Mouse (Mus musculus) cerebellum, adult 2 months (tissue): ENCODE data around the gene Ckb. TPM values are rescaled to one million over a fixed set of nuclear protein-coding genes. Genes with fewer than 3 reads are reported as not detected.
"Not testable (repeated sequence)": the region's sequence is repeated elsewhere in the genome, so short reads cannot be mapped to it uniquely, and the experiment has no call there.

ENCODE experiments used
- DNase-seq, 2 experiments: peaks; one replicate each; pipeline ENCODE4 v3.0.0; 2021
- H3K27ac ChIP-seq: fragments of 200-500 bp; 2 replicates; pipeline ENCODE4 v1.5.1; 2012; ENCODE audit warnings: low read length, control low read depth, inconsistent platforms; ENCODE audit not compliant: insufficient read depth
- H3K27me3 ChIP-seq: fragments of 200-500 bp; 2 replicates; pipeline ENCODE4 v1.6.1; 2012; ENCODE audit warnings: inconsistent platforms, mild to moderate bottlenecking, low read length, moderate library complexity; ENCODE audit not compliant: control insufficient read depth, insufficient read depth
- H3K4me1 ChIP-seq: fragments of 200-500 bp; 2 replicates; pipeline ENCODE4 v1.6.1; 2011; ENCODE audit warnings: low read length; ENCODE audit not compliant: control insufficient read depth, insufficient read depth
- H3K4me3 ChIP-seq: fragments of 200-500 bp; replicated peaks from 2 replicates; pipeline ENCODE3; 2011; ENCODE audit warnings: mild to moderate bottlenecking, low read depth, low read length, control low read depth; ENCODE audit not compliant: insufficient read depth
- CTCF ChIP-seq: fragments of 200-500 bp; IDR thresholded peaks from 2 replicates; pipeline ENCODE4 v1.5.1; 2011; ENCODE audit warnings: low read depth, mild to moderate bottlenecking, control low read depth, low read length, moderate library complexity, borderline replicate concordance; ENCODE audit not compliant: insufficient read depth
- POLR2A ChIP-seq: fragments of 200-500 bp; IDR thresholded peaks from 2 replicates; pipeline ENCODE4 v1.6.1; 2011; ENCODE audit warnings: low read length, control low read depth, borderline replicate concordance; ENCODE audit not compliant: insufficient read depth
- WGBS: fragments of 180-500 bp; shearing (Covaris S2); methylation state at CpG from one replicate; pipeline ENCODE4 v1.1.7; 2018; 5-methylcytosine and 5-hydroxymethylcytosine counted together
- polyA plus RNA-seq: library from polyadenylated mRNA; depleted of rRNA; stranded (reverse); fragments of >200 nt; gene quantifications from 2 replicates; pipeline ENCODE4 v1.2.3, GENCODE M21; 2012; rRNA removed

Ckb gene
- polyA plus RNA-seq: 5,042 and 5,433 TPM in 2 replicates

DNA sequence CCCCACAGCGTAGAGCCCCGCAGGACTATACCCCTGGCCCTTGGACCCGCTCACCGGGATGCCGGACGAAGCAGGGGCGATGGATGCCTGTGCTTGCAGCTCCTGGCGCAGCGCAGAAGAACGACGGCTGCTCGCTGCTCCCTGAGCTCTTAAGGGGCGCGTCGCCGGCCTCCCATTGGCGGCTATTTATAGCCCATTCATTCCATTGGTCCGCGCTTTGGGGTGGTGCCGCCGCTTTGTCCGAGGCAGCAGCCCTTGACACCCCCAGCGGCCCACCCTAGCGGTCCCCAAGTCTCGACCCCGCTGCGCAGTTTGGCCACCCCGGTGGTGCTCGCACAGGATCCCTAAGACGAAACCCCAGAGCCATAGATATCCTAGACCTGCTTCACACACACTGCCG, at the start of gene Ckb:
Ckb (minus strand) TSS at position 163 of the 400 bp plus-strand sequence.
- TF ChIP-seq POLR2A: peak; percentile 99
- no peak for TF ChIP-seq CTCF
- H3K27me3 ChIP-seq: no peaks in the 10 kb centered on the region
- peak within 1 kb of the TSS; percentile 86 for H3K4me3 ChIP-seq
- peak; percentile 96 for DNase-seq
- H3K27ac ChIP-seq: peak within 1 kb of the TSS; percentile 96
- WGBS: under 1% methylated on average over 31 of the region's 31 CpGs
- H3K4me1 ChIP-seq: peaks cover 13% of the 10 kb centered on the region

DNA sequence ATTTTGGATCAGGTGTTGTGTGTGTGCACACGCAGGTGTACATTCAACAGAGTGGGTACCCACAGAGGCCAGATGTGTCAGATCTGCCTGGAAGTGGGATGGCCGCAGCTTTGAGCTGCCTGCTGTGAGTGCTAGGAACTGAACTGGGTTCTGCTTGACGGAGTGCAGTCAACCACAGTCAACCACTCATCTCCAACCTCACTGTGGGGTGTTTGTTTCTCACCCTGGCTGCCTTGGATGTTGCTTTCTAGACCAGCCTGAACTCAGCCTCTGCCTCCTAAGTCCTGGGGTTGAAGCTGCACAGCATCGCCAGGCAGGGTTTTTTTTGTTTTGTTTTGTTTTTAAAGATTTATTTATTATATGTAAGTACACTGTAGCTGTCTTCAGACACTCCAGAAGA, 48.1 kb upstream of the Ckb start:
- no peak for DNase-seq
- TF ChIP-seq POLR2A (no peak), CTCF (no peak)
- H3K27ac ChIP-seq: no peak overlapping the region
- H3K4me1 ChIP-seq: peaks cover 32% of the 10 kb centered on the region
- H3K4me3 ChIP-seq: no peak overlapping the region
- 79% methylated on average over 4 of the region's 4 CpGs for WGBS
- no peaks in the 10 kb centered on the region for H3K27me3 ChIP-seq

DNA sequence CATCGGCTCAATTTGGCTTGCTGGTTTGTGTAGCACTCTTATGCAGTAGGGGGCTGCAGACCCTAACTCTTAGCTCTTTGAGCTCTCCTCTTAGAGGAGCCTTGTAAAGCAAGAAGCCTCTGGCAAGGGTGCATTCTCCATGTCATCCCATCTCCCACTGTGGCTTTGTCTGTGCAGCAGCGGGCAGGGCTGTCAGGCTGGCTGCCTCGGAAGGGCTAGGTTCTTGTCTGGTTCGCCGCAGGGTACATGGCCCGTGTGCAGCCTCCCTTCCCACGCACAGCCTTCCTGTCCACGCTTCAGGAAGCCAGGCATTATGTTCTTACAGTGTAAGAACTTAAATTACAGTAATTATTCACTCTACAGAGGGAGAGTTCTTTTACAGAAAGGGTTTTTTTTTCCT, 46.5 kb upstream of the Ckb start:
- TF ChIP-seq POLR2A: peak; percentile 46; the same call in 1 of the 2 replicates
- TF ChIP-seq CTCF: no peak
- peaks cover 25% of the 10 kb centered on the region for H3K4me1 ChIP-seq
- WGBS: 2% methylated on average over 8 of the region's 8 CpGs
- H3K27me3 ChIP-seq: no peaks in the 10 kb centered on the region
- H3K27ac ChIP-seq: peak overlapping the region; percentile 91
- peak overlapping the region; percentile 31 for H3K4me3 ChIP-seq
- peak; percentile 76 to 77 for DNase-seq

DNA sequence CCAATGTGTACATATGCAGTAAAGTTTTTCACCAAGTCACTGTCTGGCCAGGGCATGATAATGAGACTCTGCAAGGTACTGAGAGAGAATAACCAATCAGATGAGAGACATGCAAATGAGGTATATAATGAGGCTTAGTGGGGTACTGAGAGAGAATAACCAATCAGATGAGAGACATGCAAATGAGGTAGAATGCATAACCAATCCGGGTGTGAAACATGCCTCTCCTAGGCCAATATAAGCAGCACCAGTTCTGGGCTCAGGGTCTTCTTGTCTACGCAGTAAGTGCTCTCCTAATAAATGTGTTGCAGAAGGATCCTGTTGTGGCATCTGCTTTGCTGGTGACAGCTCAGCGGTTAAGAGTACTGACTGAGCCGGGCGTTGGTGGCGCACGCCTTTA, 44.4 kb upstream of the Ckb start:
- Histone ChIP-seq H3K4me3 (no peak overlapping the region), H3K27ac (no peak overlapping the region), H3K4me1 (peaks cover 29% of the 10 kb centered on the region), H3K27me3 (no peaks in the 10 kb centered on the region)
- TF ChIP-seq POLR2A (no peak), CTCF (no peak)
- no peak for DNase-seq
- WGBS: 95% methylated on average over 7 of the region's 7 CpGs

DNA sequence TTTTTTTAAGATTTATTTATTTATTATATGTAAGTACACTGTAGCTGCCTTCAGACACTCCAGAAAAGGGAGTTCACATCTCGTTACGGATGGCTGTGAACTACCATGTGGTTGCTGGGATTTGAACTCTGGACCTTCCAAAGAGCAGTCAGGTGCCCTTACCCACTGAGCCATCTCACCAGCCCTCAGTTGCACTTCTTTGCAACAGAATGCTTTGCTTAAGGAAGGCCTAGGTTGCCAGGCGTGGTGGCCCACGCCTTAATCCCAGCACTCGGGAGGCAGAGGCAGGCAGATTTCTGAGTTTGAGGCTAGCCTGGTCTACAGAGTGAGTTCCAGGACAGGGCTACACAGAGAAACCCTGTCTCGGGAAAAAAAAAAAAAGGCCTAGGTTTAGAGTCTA, 41.7 kb upstream of the Ckb start:
- H3K4me1 ChIP-seq: peaks cover 19% of the 10 kb centered on the region
- H3K4me3 ChIP-seq: peak overlapping the region; percentile 30
- WGBS: 75% methylated on average over 6 of the region's 6 CpGs
- not testable (repeated sequence) for H3K27me3 ChIP-seq, H3K27ac ChIP-seq, DNase-seq

DNA sequence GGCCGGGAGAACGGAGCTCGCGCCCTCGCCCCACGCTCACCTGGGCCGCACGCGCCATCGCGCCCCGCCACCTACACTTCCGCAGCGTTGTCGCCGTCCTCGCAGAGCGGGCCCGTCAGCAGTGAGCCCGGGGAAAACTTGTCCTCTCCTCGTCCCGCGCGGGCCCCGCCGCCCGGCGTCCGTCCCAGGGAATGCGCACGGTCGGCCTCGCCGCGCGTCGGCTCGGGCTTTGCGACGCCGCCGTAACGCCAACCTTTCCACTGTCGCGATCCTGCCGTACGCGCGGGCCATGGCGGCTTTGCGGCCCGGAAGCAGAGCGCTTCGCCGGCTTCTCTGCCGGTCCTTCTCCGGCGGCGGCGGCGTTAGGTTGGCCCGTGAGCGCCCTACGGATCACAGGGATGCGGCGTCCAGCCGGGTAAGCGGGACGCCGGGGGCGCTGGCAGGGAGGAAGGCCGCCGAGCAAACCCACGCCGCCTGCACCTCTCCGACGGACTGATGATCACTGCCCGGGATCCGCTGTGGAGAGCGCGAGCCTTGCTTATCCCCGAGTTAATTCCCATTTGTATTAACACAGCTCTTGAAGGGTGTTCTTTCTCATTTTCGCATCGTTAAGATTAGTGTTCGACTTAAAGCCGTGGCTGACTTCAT, 41.0 kb upstream of the Ckb start, which contains the start of the genes Bag5 and Apopt1:
Bag5 (minus strand) TSS at position 254 of the 648 bp plus-strand sequence.
Apopt1 (plus strand) TSS at position 258 of the 648 bp plus-strand sequence.
- under 1% methylated on average over 85 of the region's 86 CpGs for WGBS
- Histone ChIP-seq H3K27me3 (no peaks in the 10 kb centered on the region), H3K4me1 (peaks cover 14% of the 10 kb centered on the region), H3K27ac (peak within 1 kb of the TSS; percentile 67), H3K4me3 (peak within 1 kb of the TSS; percentile 80)
- DNase-seq: peak; percentile 93
- no peak; the same call in 1 of the 2 replicates for TF ChIP-seq CTCF
- peak; percentile 55; the same call in 1 of the 2 replicates for TF ChIP-seq POLR2A

DNA sequence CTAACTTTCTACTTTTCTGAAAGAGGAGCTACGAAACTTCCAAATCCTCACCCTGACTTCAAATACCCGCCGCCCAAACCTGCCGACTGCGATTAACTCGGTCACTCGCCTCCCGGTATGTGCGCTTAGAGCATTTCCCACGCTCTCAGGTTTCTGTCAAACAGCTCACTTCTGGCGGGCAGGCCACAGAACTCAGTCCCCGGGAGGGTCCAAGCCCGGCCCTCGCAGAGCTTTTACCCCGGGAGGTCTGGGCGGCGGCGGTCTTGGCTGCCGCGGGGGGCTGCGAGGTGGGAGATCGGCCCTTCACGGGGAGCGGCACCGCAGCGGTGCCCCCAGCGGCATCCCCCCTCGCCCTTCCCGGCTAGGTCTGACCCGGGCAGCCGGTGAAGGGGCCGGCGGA, 40.3 kb upstream of the Ckb start:
- under 1% methylated on average over 33 of the region's 33 CpGs for WGBS
- peaks cover 14% of the 10 kb centered on the region for H3K4me1 ChIP-seq
- TF ChIP-seq POLR2A: no peak
- H3K27ac ChIP-seq: peak overlapping the region; percentile 63
- peak overlapping the region; percentile 80 for H3K4me3 ChIP-seq
- DNase-seq: no peak
- H3K27me3 ChIP-seq: no peaks in the 10 kb centered on the region

DNA sequence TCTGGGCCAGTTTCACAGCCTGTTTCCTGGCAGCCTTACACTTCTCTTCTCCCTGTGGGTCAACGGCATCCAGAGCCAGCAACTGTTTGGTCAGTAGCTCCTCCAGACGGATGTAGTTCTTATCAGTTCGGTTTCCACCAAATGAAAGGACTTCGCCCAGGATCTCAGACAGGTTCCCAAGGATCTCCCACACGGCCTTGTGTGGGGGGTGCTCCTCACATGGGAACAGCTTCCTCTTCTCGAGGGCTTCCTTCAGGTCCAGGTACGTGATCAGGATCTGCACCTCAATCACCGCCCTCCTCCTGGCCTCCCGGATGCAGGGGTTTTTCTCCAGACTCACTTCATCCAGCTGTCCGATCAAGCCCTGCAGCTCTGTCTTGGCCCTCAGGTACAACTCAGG, 38.0 kb upstream of the Ckb start:
- no peak overlapping the region for H3K4me3 ChIP-seq
- no peak for DNase-seq
- H3K4me1 ChIP-seq: peaks cover 18% of the 10 kb centered on the region
- no peak overlapping the region for H3K27ac ChIP-seq
- TF ChIP-seq CTCF (no peak), POLR2A (no peak)
- H3K27me3 ChIP-seq: no peaks in the 10 kb centered on the region
- 84% methylated on average over 10 of the region's 10 CpGs for WGBS
